Comparison of ENCODE assay signal across 9 mouse cellular contexts in genomic region chr11:117296116-117296499, GRCm38 (mm10).
A peak's percentile ranks its signal among the peaks of the same experiment; 100 is the strongest.
DNase-seq lines count a peak whose midpoint lies in the region; ATAC-seq lines count a peak whose summit lies in the region.
"Had no signal": no experiment of that assay in that cellular context is flagged by ENCODE, and none has a peak within 500 bp of the region (broad histone marks: within the 10 kb centered on the region; RNA-seq: fewer than 3 reads in every experiment).

No protein-coding gene starts in this region.

- no peaks in the 10 kb centered on the region for H3K9me3 ChIP-seq in lung, embryonic 15.5 days
- no peaks in the 10 kb centered on the region for H3K9me3 ChIP-seq in forebrain, embryonic 15.5 days
- H3K9me3 ChIP-seq in intestine, embryonic 14.5 days (ENCODE audit: control insufficient read depth, low read length), result 0 out of 2 replicates have a peak, but pooled peaks cover 2% of the 10 kb centered on the region
- H3K9me3 ChIP-seq in stomach, embryonic 14.5 days (ENCODE audit: control insufficient read depth, low read depth, low read length), result no peaks in the 10 kb centered on the region

- no peak overlapping the region for H3K4me2 ChIP-seq in lung, embryonic 15.5 days
- H3K4me2 ChIP-seq in forebrain, embryonic 15.5 days (replicated peaks), result no peak overlapping the region
- peak overlapping the region; percentile 15; the same call in 1 of the 2 replicates for H3K4me2 ChIP-seq in intestine, embryonic 14.5 days (ENCODE audit: low read length)
- no peak overlapping the region for H3K4me2 ChIP-seq in stomach, embryonic 14.5 days (replicated peaks; ENCODE audit: low read depth, low read length)

- no peak overlapping the region for H3K9ac ChIP-seq in lung, embryonic 15.5 days
- H3K9ac ChIP-seq in forebrain, embryonic 15.5 days (replicated peaks), result no peak overlapping the region
- H3K9ac ChIP-seq in intestine, embryonic 14.5 days (ENCODE audit: low read length), result 0 out of 2 replicates have a peak overlapping the region, but pooled peaks have one; percentile 16
- no peak overlapping the region for H3K9ac ChIP-seq in stomach, embryonic 14.5 days (replicated peaks; ENCODE audit: low read depth, low read length)

- ATAC-seq in lung, embryonic 15.5 days (ENCODE audit: borderline replicate concordance, extremely low read depth, low FRiP score, low TSS enrichment), result no peak
- no peak; the same call in 1 of the 2 replicates for ATAC-seq in forebrain, embryonic 15.5 days (replicated peaks)
- no peak for ATAC-seq in intestine, embryonic 14.5 days (replicated peaks; ENCODE audit: low FRiP score, low TSS enrichment, low read depth)
- no peak for ATAC-seq in stomach, embryonic 14.5 days (ENCODE audit: insufficient number of reproducible peaks, insufficient read depth, low FRiP score, low read depth)
- ATAC-seq in erythroblast, adult 5-6 weeks (replicated peaks; ENCODE audit: low FRiP score, poor library complexity, severe bottlenecking), result no peak

- WGBS in lung, embryonic 15.5 days, result 66% methylated on average over 4 of the region's 4 CpGs
- 72% methylated on average over 4 of the region's 4 CpGs for WGBS in forebrain, embryonic 15.5 days
- WGBS in intestine, embryonic 14.5 days, result 52% methylated on average over 4 of the region's 4 CpGs
- WGBS in stomach, embryonic 14.5 days, result 52% methylated on average over 4 of the region's 4 CpGs

- peak overlapping the region; percentile 41 for H3K27ac ChIP-seq in lung, embryonic 15.5 days
- 0 out of 2 replicates have a peak overlapping the region, but pooled peaks have one; percentile 19 for H3K27ac ChIP-seq in forebrain, embryonic 15.5 days (replicated peaks)
- H3K27ac ChIP-seq in intestine, embryonic 14.5 days (ENCODE audit: low read depth), result peak overlapping the region; percentile 86
- peak overlapping the region; percentile 85 for H3K27ac ChIP-seq in stomach, embryonic 14.5 days (ENCODE audit: low read length)

- H3K4me3 ChIP-seq in lung, embryonic 15.5 days, result no peak overlapping the region
- no peak overlapping the region for H3K4me3 ChIP-seq in forebrain, embryonic 15.5 days
- H3K4me3 ChIP-seq in intestine, embryonic 14.5 days (ENCODE audit: low read depth, low read length), result no peak overlapping the region
- H3K4me3 ChIP-seq in stomach, embryonic 14.5 days (ENCODE audit: low read depth, low read length), result no peak overlapping the region

- DNase-seq in lung, postnatal 4 days, result no peak
- no peak for DNase-seq in intestine, embryonic 14.5 days (ENCODE audit: low spot score)
- no peak for DNase-seq in thymus, postnatal 0 days (ENCODE audit: low spot score)
- DNase-seq: adrenal gland, postnatal 14 days; cerebellum, adult 2 months had no signal

- H3K36me3 ChIP-seq in lung, embryonic 15.5 days, result peaks cover 26% of the 10 kb centered on the region
- H3K36me3 ChIP-seq in forebrain, embryonic 15.5 days, result peaks cover 5% of the 10 kb centered on the region; the same call in 1 of the 2 replicates
- H3K36me3 ChIP-seq in intestine, embryonic 14.5 days (ENCODE audit: control insufficient read depth, insufficient read depth, low read length), result peaks cover 15% of the 10 kb centered on the region
- H3K36me3 ChIP-seq in stomach, embryonic 14.5 days (ENCODE audit: control insufficient read depth, insufficient read depth, low read length), result peaks cover 9% of the 10 kb centered on the region

- no peaks in the 10 kb centered on the region for H3K27me3 ChIP-seq in lung, embryonic 15.5 days
- no peaks in the 10 kb centered on the region for H3K27me3 ChIP-seq in forebrain, embryonic 15.5 days
- H3K27me3 ChIP-seq in intestine, embryonic 14.5 days (replicated peaks; ENCODE audit: control insufficient read depth, insufficient read depth, low read length), result no peaks in the 10 kb centered on the region
- H3K27me3 ChIP-seq in stomach, embryonic 14.5 days (ENCODE audit: control insufficient read depth, insufficient read depth, low read length), result no peaks in the 10 kb centered on the region

- peaks cover 21% of the 10 kb centered on the region for H3K4me1 ChIP-seq in lung, embryonic 15.5 days
- H3K4me1 ChIP-seq in forebrain, embryonic 15.5 days, result peaks cover 9% of the 10 kb centered on the region
- peaks cover 22% of the 10 kb centered on the region for H3K4me1 ChIP-seq in intestine, embryonic 14.5 days (replicated peaks; ENCODE audit: control insufficient read depth, insufficient read depth, low read length)
- H3K4me1 ChIP-seq in stomach, embryonic 14.5 days (ENCODE audit: control insufficient read depth, insufficient read depth, low read length), result peaks cover 22% of the 10 kb centered on the region

Comparison
In these comparisons a context has a peak if more than half of its experiments do, and no peak if none do; other contexts are left out.
1. H3K27ac ChIP-seq: peak in every context shown above with its lines; median percentile 86 in intestine, embryonic 14.5 days; 85 in stomach, embryonic 14.5 days; 41 in lung, embryonic 15.5 days; 19 in forebrain, embryonic 15.5 days.